Mouse (Mus musculus) ES-Bruce4 (cell line): Measurements from ENCODE around the gene Gm21394. TPM values are rescaled to one million over a fixed set of nuclear protein-coding genes. Genes with fewer than 3 reads are reported as not detected.
"Not testable (repeated sequence)": the region's sequence is repeated elsewhere in the genome, so short reads cannot be mapped to it uniquely, and the experiment has no call there.

ENCODE experiments used
- H3K27ac ChIP-seq: 2 replicates; pipeline ENCODE4 v1.5.1; 2012; ENCODE audit warnings: low read length, inconsistent platforms; ENCODE audit not compliant: insufficient read depth
- H3K27me3 ChIP-seq: 2 replicates; pipeline ENCODE4 v1.6.1; 2012; ENCODE audit warnings: mild to moderate bottlenecking, low read length, inconsistent platforms; ENCODE audit not compliant: control insufficient read depth, poor library complexity, insufficient read depth, severe bottlenecking
- H3K36me3 ChIP-seq: 2 replicates; pipeline ENCODE4 v1.6.1; 2012; ENCODE audit warnings: inconsistent platforms, mild to moderate bottlenecking, low read length, moderate library complexity; ENCODE audit not compliant: control insufficient read depth, poor library complexity, insufficient read depth, severe bottlenecking
- H3K4me1 ChIP-seq: one replicate; pipeline ENCODE4 v1.8.1; 2011; ENCODE audit warnings: low read length; ENCODE audit not compliant: control insufficient read depth, insufficient read depth
- H3K4me3 ChIP-seq: 2 replicates; pipeline ENCODE4 v1.5.1; 2011; ENCODE audit warnings: low read depth, mild to moderate bottlenecking, low read length
- H3K9ac ChIP-seq: 2 replicates; pipeline ENCODE4 v1.6.1; 2012; ENCODE audit warnings: low read depth, mild to moderate bottlenecking, inconsistent platforms; ENCODE audit not compliant: poor library complexity, severe bottlenecking
- H3K9me3 ChIP-seq: replicated peaks from 2 replicates; pipeline ENCODE4 v1.6.1; 2012; ENCODE audit warnings: mild to moderate bottlenecking, low read length, inconsistent platforms; ENCODE audit not compliant: control insufficient read depth, poor library complexity, insufficient read depth, severe bottlenecking
- polyA plus RNA-seq: library from polyadenylated mRNA; stranded (reverse); fragments of >200 nt; gene quantifications from 2 replicates; pipeline ENCODE4 v1.2.4, GENCODE M21; 2011; ENCODE audit warnings: low read depth; ENCODE audit not compliant: missing spikeins, insufficient read depth, insufficient read length

The Gm21394 gene
- polyA plus RNA-seq, result not detected in 2 replicates

DNA sequence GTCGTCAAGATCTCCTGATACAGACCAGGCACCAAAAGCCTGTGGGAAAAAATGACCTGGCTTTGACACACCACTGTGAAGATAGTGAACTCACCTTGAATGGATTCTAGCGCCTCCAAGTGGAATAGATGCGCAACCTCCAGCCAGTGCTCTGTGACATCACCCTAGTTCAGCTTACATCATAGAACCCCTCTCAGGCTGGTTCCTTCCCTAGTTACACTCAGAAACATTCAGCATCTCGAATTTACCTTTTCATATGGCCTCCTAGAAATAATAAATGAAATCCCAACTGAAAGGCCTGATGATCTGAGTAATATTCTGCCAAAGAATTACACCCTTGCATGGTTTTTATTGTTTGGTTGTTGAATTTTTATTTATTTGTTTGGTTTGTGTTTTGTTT, at the start of gene Gm21394:
Gene Gm21394 (minus strand): TSS at position 101 of the 400 bp plus-strand sequence.
- not testable (repeated sequence) for H3K27me3 ChIP-seq, H3K36me3 ChIP-seq, H3K9me3 ChIP-seq, H3K9ac ChIP-seq, H3K4me3 ChIP-seq, H3K27ac ChIP-seq, H3K4me1 ChIP-seq

Other genes starting within 250 kb of the Gm21394 start
- not detected in 2 replicates for gene Gm21409, start 181.8 kb upstream of the Gm21394 start, polyA plus RNA-seq